Mouse (Mus musculus) limb, embryonic 13.5 days (tissue): ENCODE results near the gene Vrk1. TPM values are rescaled to one million over a fixed set of nuclear protein-coding genes. Genes with fewer than 3 reads are reported as not detected.

ENCODE experiments used
- ATAC-seq: fragments of 200-750 bp; cut with Nextera tagmentation; 2 replicates; pipeline ENCODE4 v1.8.0; 2017; ENCODE audit warnings: low read depth, moderate number of reproducible peaks, moderate TSS enrichment; ENCODE audit not compliant: low FRiP score
- H3K27ac ChIP-seq: fragments of 300-500 bp; sonication (generic); 2 replicates; pipeline ENCODE4 v1.5.1; 2015; ENCODE audit warnings: inconsistent platforms, mild to moderate bottlenecking, moderate library complexity
- H3K27me3 ChIP-seq: fragments of 300-500 bp; sonication (generic); 2 replicates; pipeline ENCODE4 v1.6.1; 2015; ENCODE audit warnings: mild to moderate bottlenecking, inconsistent platforms
- H3K36me3 ChIP-seq: fragments of 300-500 bp; sonication (generic); 2 replicates; pipeline ENCODE4 v1.6.1; 2015; ENCODE audit warnings: inconsistent platforms, mild to moderate bottlenecking, moderate library complexity
- H3K4me1 ChIP-seq: fragments of 300-500 bp; sonication (generic); 2 replicates; pipeline ENCODE4 v1.6.1; 2015; ENCODE audit warnings: inconsistent platforms
- H3K4me2 ChIP-seq: fragments of 300-500 bp; sonication (generic); replicated peaks from 2 replicates; pipeline ENCODE4 v1.6.1; 2015; ENCODE audit warnings: inconsistent platforms, mild to moderate bottlenecking, moderate library complexity
- H3K4me3 ChIP-seq: fragments of 300-500 bp; sonication (generic); 2 replicates; pipeline ENCODE4 v1.5.1; 2015; ENCODE audit warnings: moderate library complexity, mild to moderate bottlenecking, inconsistent platforms
- H3K9ac ChIP-seq: fragments of 300-500 bp; sonication (generic); 2 replicates; pipeline ENCODE4 v1.6.1; 2015; ENCODE audit warnings: mild to moderate bottlenecking, inconsistent platforms
- H3K9me3 ChIP-seq: fragments of 300-500 bp; sonication (generic); 2 replicates; pipeline ENCODE4 v1.6.1; 2016; ENCODE audit warnings: inconsistent platforms
- WGBS: fragments of 180-500 bp; shearing (Covaris S2); methylation state at CpG from one replicate; pipeline ENCODE4 v1.1.7; 2015; 5-methylcytosine and 5-hydroxymethylcytosine counted together
- polyA plus RNA-seq: library from polyadenylated mRNA; unstranded; fragments of >200 nt; fragmentation: Nextera tagmentation; extraction: Ambion mirVana; gene quantifications from 2 replicates; pipeline ENCODE4 v1.2.1, GENCODE M21; 2015

Gene Vrk1
- polyA plus RNA-seq, 1 experiment from 2014 or later, result 65.1 TPM

GRCm38 (mm10) chr12:106102003-106102402, 92.0 kb downstream of the Vrk1 start:
- peaks cover 17% of the 10 kb centered on the region for H3K4me1 ChIP-seq
- H3K27me3 ChIP-seq, result no peaks in the 10 kb centered on the region
- H3K9ac ChIP-seq, result no peak overlapping the region
- 98% methylated on average over 6 of the region's 6 CpGs for WGBS
- H3K36me3 ChIP-seq, result no peaks in the 10 kb centered on the region
- H3K9me3 ChIP-seq, result no peaks in the 10 kb centered on the region
- no peak overlapping the region for H3K4me3 ChIP-seq
- no peak overlapping the region for H3K4me2 ChIP-seq
- H3K27ac ChIP-seq, result no peak overlapping the region
- no peak for ATAC-seq

GRCm38 (mm10) chr12:106102726-106103643, 93.0 kb downstream of the Vrk1 start:
- no peak for ATAC-seq
- Histone ChIP-seq H3K9ac (no peak overlapping the region), H3K9me3 (no peaks in the 10 kb centered on the region), H3K4me1 (peaks cover 17% of the 10 kb centered on the region), H3K36me3 (no peaks in the 10 kb centered on the region), H3K27me3 (no peaks in the 10 kb centered on the region), H3K4me2 (no peak overlapping the region), H3K4me3 (no peak overlapping the region), H3K27ac (no peak overlapping the region)
- 57% methylated on average over 16 of the region's 16 CpGs for WGBS

GRCm38 (mm10) chr12:106107272-106107671, 97.2 kb downstream of the Vrk1 start:
- H3K36me3 ChIP-seq, result no peaks in the 10 kb centered on the region
- no peak overlapping the region for H3K27ac ChIP-seq
- H3K4me1 ChIP-seq, result peaks cover 11% of the 10 kb centered on the region
- no peaks in the 10 kb centered on the region for H3K27me3 ChIP-seq
- ATAC-seq, result no peak
- no peak overlapping the region for H3K9ac ChIP-seq
- no peak overlapping the region for H3K4me3 ChIP-seq
- no peak overlapping the region for H3K4me2 ChIP-seq
- 81% methylated on average over 14 of the region's 14 CpGs for WGBS
- H3K9me3 ChIP-seq, result no peaks in the 10 kb centered on the region

- Histone ChIP-seq H3K36me3 (no peaks in the 10 kb centered on the region), H3K27me3 (no peaks in the 10 kb centered on the region), H3K9ac (no peak overlapping the region), H3K4me2 (no peak overlapping the region), H3K27ac (no peak overlapping the region), H3K4me1 (no peaks in the 10 kb centered on the region), H3K4me3 (no peak overlapping the region), H3K9me3 (no peaks in the 10 kb centered on the region)
- 13% methylated on average over 6 of the region's 6 CpGs for WGBS
- ATAC-seq, result no peak
Measured at GRCm38 (mm10) chr12:106115070-106115891, 105.3 kb downstream of the Vrk1 start.

GRCm38 (mm10) chr12:106115892-106116206, 105.8 kb downstream of the Vrk1 start:
- no peak overlapping the region for H3K9ac ChIP-seq
- H3K4me3 ChIP-seq, result no peak overlapping the region
- no peaks in the 10 kb centered on the region for H3K36me3 ChIP-seq
- H3K27me3 ChIP-seq, result no peaks in the 10 kb centered on the region
- no peaks in the 10 kb centered on the region for H3K4me1 ChIP-seq
- no peak overlapping the region for H3K27ac ChIP-seq
- H3K4me2 ChIP-seq, result no peak overlapping the region
- no peak for ATAC-seq
- H3K9me3 ChIP-seq, result no peaks in the 10 kb centered on the region
- WGBS, result 62% methylated on average over 5 of the region's 5 CpGs

- Histone ChIP-seq H3K9ac (no peak overlapping the region), H3K36me3 (no peaks in the 10 kb centered on the region)
- WGBS, result 48% methylated on average over 14 of the region's 14 CpGs
Measured at GRCm38 (mm10) chr12:106123276-106123675, 113.2 kb downstream of the Vrk1 start.

GRCm38 (mm10) chr12:106124581-106124980, 114.6 kb downstream of the Vrk1 start:
- H3K4me3 ChIP-seq, result no peak overlapping the region
- no peak overlapping the region for H3K9ac ChIP-seq
- H3K36me3 ChIP-seq, result no peaks in the 10 kb centered on the region
- no peak for ATAC-seq
- H3K27me3 ChIP-seq, result 0 out of 2 replicates have a peak, but pooled peaks cover 3% of the 10 kb centered on the region
- H3K4me1 ChIP-seq, result 0 out of 2 replicates have a peak, but pooled peaks cover 3% of the 10 kb centered on the region
- H3K4me2 ChIP-seq, result no peak overlapping the region
- WGBS, result 91% methylated on average over 3 of the region's 3 CpGs
- H3K9me3 ChIP-seq, result no peaks in the 10 kb centered on the region
- H3K27ac ChIP-seq, result no peak overlapping the region

More at GRCm38 (mm10) chr12:106123276-106123675, 113.2 kb downstream of the Vrk1 start:
- ATAC-seq, result no peak
- Histone ChIP-seq H3K27ac (no peak overlapping the region), H3K4me1 (0 out of 2 replicates have a peak, but pooled peaks cover 3% of the 10 kb centered on the region), H3K27me3 (0 out of 2 replicates have a peak, but pooled peaks cover 3% of the 10 kb centered on the region), H3K4me2 (no peak overlapping the region), H3K9me3 (no peaks in the 10 kb centered on the region), H3K4me3 (no peak overlapping the region)

Other genes with a start within 250 kb of the Vrk1 start
- 220 and 242 TPM in 2 replicates for gene Papola, start 225.5 kb upstream of the Vrk1 start, polyA plus RNA-seq